Mouse (Mus musculus): ENCODE results near the gene 1700031F05Rik. TPM values are rescaled to one million over a fixed set of nuclear protein-coding genes. Genes with fewer than 3 reads are reported as not detected.
"Not testable (repeated sequence)": the region's sequence is repeated elsewhere in the genome, so short reads cannot be mapped to it uniquely, and the experiment has no call there.

Gene 1700031F05Rik
- not detected for total RNA-seq (2022)

GRCm38 (mm10) chrX:102867871-102868270 lies at the start of gene 1700031F05Rik:
Gene 1700031F05Rik, minus strand, starts transcription at chrX:102867971.
- DNase-seq: no peak

GRCm38 (mm10) chrX:102914823-102915222 lies 47.1 kb upstream of the 1700031F05Rik start:
- DNase-seq: not testable (repeated sequence)

- not testable (repeated sequence) for DNase-seq
Observed at GRCm38 (mm10) chrX:102908587-102908986, 40.8 kb upstream of the 1700031F05Rik start, which contains the start of the genes Dmrtc1a and 1700011M02Rik. Gene Dmrtc1a, minus strand, starts transcription at chrX:102908687. Gene 1700011M02Rik, plus strand, starts transcription at chrX:102908905.

GRCm38 (mm10) chrX:102854516-102854915 lies 13.3 kb downstream of the 1700031F05Rik start, which contains the start of gene Dmrtc1c2:
Gene Dmrtc1c2, minus strand, starts transcription at chrX:102854616.
- not testable (repeated sequence) for DNase-seq

- no peak for DNase-seq
Observed at GRCm38 (mm10) chrX:102812311-102812710, 55.5 kb downstream of the 1700031F05Rik start.

Other genes with a start within 250 kb of the 1700031F05Rik start
- gene Phka1, start 223.7 kb downstream of the 1700031F05Rik start, total RNA-seq (2022): 10 to 100 TPM; 14.8 to 22.7 (median 19.0) TPM
- not detected for gene Gm3880, start 181.0 kb downstream of the 1700031F05Rik start, total RNA-seq (2022)
- gene Gm9112, start 160.3 kb downstream of the 1700031F05Rik start, total RNA-seq (2022): not detected
- gene Dmrtc1b, start 160.1 kb downstream of the 1700031F05Rik start, total RNA-seq (2022): not detected
- not detected for gene Dmrtc1c1, start 65.0 kb downstream of the 1700031F05Rik start, total RNA-seq (2022)
- not detected for gene Dmrtc1c2, start 13.4 kb downstream of the 1700031F05Rik start, total RNA-seq (2022)
- 1 to 10 TPM in 2 of 4 experiments, under 1 TPM in 2; 0.55 to 1.4 (median 1.0) TPM for gene Dmrtc1a, start 40.7 kb upstream of the 1700031F05Rik start, total RNA-seq (2022)
- gene 1700011M02Rik, start 40.9 kb upstream of the 1700031F05Rik start, total RNA-seq (2022): not detected
- gene 1700018G05Rik, start 60.4 kb upstream of the 1700031F05Rik start, total RNA-seq (2022): under 1 TPM in 1 of 4 experiments, not detected in 3; 0.78 TPM